Mouse (Mus musculus) midbrain, embryonic 14.5 days (tissue): ENCODE data around the gene Atp5j2. TPM values are rescaled to one million over a fixed set of nuclear protein-coding genes. Genes with fewer than 3 reads are reported as not detected.

Experiments used
- ATAC-seq: fragments of 200-750 bp; cut with Nextera tagmentation; 2 replicates; pipeline ENCODE4 v1.8.0; 2017; ENCODE audit warnings: moderate number of reproducible peaks, moderate library complexity; ENCODE audit not compliant: low FRiP score, low TSS enrichment
- DNase-seq: peaks from one replicate; pipeline ENCODE4 v3.0.0-alpha.2; 2015
- H3K27ac ChIP-seq: fragments of 300-500 bp; sonication (generic); replicated peaks from 2 replicates; pipeline ENCODE4 v1.5.1; 2014; ENCODE audit warnings: mild to moderate bottlenecking, low read depth, low read length, moderate library complexity
- H3K27me3 ChIP-seq: fragments of 300-500 bp; sonication (generic); 2 replicates; pipeline ENCODE4 v1.6.1; 2014; ENCODE audit warnings: low read length, control low read depth, mixed read lengths; ENCODE audit not compliant: control insufficient read depth, insufficient read depth
- H3K36me3 ChIP-seq: fragments of 300-500 bp; sonication (generic); 2 replicates; pipeline ENCODE4 v1.6.1; 2014; ENCODE audit warnings: low read length, control low read depth; ENCODE audit not compliant: control insufficient read depth, insufficient read depth
- H3K4me1 ChIP-seq: fragments of 300-500 bp; sonication (generic); 2 replicates; pipeline ENCODE4 v1.6.1; 2014; ENCODE audit warnings: mild to moderate bottlenecking, antibody characterized with exemption, low read length, control low read depth; ENCODE audit not compliant: control insufficient read depth, insufficient read depth
- H3K4me2 ChIP-seq: fragments of 300-500 bp; sonication (generic); 2 replicates; pipeline ENCODE4 v1.6.1; 2014; ENCODE audit warnings: mild to moderate bottlenecking, low read length, moderate library complexity
- H3K4me3 ChIP-seq: fragments of 300-500 bp; sonication (generic); replicated peaks from 2 replicates; pipeline ENCODE4 v1.5.1; 2014; ENCODE audit warnings: low read depth, low read length
- H3K9ac ChIP-seq: fragments of 300-500 bp; sonication (generic); replicated peaks from 2 replicates; pipeline ENCODE4 v1.6.1; 2014; ENCODE audit warnings: mild to moderate bottlenecking, low read length, moderate library complexity
- H3K9me3 ChIP-seq: fragments of 300-500 bp; sonication (generic); 2 replicates; pipeline ENCODE4 v1.6.1; 2016; ENCODE audit warnings: low read length, control low read depth, mixed read lengths; ENCODE audit not compliant: control insufficient read depth
- WGBS: fragments of 180-500 bp; shearing (Covaris S2); extraction: QIAGEN DNeasy Blood & Tissue Kit; methylation state at CpG from one replicate; pipeline ENCODE4 v1.1.7; 2014; 5-methylcytosine and 5-hydroxymethylcytosine counted together
- polyA plus RNA-seq: library from polyadenylated mRNA; unstranded; fragments of >200 nt; fragmentation: Nextera tagmentation; extraction: Ambion mirVana; gene quantifications from 2 replicates; pipeline ENCODE4 v1.2.1, GENCODE M21; 2014

The Atp5j2 gene
- polyA plus RNA-seq, 1 experiment from 2014 or later = 477 TPM

DNA sequence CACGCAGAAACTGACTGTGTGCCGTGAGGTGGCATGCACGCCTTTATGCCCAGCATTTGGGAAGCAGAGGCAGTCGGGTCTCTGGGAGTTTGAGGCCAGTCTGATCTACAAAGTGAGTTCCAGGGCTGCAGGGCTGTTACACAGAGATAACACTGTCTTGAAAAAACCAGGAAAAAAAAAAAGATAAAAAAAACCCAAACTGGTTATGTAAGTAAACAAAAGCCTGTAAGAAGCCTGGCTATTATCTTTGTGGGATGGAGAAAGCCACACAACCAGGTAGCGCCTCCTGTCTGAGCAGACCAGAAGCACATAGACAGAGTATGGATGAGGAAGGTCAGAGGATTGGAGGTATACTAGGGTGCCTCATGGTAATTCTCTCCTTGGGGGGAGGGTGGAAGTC, 39.2 kb downstream of the Atp5j2 start:
- no peak overlapping the region for H3K9ac ChIP-seq
- no peak overlapping the region for H3K4me3 ChIP-seq
- H3K4me2 ChIP-seq = no peak overlapping the region
- no peak overlapping the region for H3K27ac ChIP-seq
- 90% methylated on average over 5 of the region's 5 CpGs for WGBS
- ATAC-seq = no peak
- no peaks in the 10 kb centered on the region for H3K9me3 ChIP-seq
- no peak for DNase-seq
- H3K4me1 ChIP-seq = no peaks in the 10 kb centered on the region
- H3K36me3 ChIP-seq = peaks cover 91% of the 10 kb centered on the region
- H3K27me3 ChIP-seq = no peaks in the 10 kb centered on the region

DNA sequence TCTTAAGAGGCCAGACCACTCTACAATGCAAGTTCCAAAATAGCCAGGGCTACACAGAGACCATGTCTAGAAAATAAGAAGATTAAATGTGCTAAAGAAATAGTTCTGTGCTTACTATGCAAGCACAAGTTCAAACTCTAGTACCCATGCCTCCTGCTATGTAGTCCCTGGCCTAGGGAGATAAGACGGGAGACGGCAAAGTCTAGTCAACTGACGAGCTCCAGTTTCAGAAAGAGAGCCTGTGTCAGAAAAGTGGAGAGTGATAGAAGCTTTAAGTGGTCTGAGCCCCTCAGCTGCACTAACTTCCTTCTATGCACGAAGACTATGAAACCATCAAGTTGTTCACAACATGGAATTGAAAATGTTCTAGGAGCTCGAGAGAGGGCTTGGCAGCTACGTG, 42.6 kb downstream of the Atp5j2 start:
- H3K27ac ChIP-seq = no peak overlapping the region
- no peak overlapping the region for H3K9ac ChIP-seq
- no peaks in the 10 kb centered on the region for H3K9me3 ChIP-seq
- H3K4me1 ChIP-seq = no peaks in the 10 kb centered on the region
- no peak overlapping the region for H3K4me2 ChIP-seq
- H3K4me3 ChIP-seq = no peak overlapping the region
- H3K36me3 ChIP-seq = peaks cover 100% of the 10 kb centered on the region
- ATAC-seq = no peak
- no peak for DNase-seq
- 96% methylated on average over 6 of the region's 6 CpGs for WGBS
- no peaks in the 10 kb centered on the region for H3K27me3 ChIP-seq

DNA sequence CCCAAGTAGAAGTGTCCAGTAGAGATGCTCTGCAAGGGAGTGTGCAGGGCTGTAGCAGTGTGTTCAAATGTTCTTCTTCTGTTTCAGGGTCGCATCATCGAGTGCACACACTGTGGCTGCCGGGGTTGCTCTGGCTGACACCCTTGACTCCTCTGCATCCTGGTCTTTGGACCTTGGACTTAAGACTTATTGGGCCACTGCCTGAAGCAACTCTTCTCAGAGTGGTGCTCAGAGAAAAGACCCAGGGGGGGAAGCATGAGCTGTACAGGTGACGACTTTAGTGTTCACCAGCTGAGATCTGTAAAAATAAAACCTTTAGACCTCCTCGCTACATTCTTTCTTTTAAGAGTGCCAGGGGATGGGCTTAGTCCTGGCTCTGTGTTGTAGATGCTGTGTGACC, 44.1 kb downstream of the Atp5j2 start:
- Histone ChIP-seq H3K27ac (no peak overlapping the region), H3K9ac (no peak overlapping the region), H3K36me3 (peaks cover 100% of the 10 kb centered on the region), H3K4me1 (no peaks in the 10 kb centered on the region), H3K9me3 (no peaks in the 10 kb centered on the region), H3K27me3 (no peaks in the 10 kb centered on the region), H3K4me2 (no peak overlapping the region), H3K4me3 (no peak overlapping the region)
- no peak for ATAC-seq
- 94% methylated on average over 5 of the region's 5 CpGs for WGBS
- DNase-seq = no peak

DNA sequence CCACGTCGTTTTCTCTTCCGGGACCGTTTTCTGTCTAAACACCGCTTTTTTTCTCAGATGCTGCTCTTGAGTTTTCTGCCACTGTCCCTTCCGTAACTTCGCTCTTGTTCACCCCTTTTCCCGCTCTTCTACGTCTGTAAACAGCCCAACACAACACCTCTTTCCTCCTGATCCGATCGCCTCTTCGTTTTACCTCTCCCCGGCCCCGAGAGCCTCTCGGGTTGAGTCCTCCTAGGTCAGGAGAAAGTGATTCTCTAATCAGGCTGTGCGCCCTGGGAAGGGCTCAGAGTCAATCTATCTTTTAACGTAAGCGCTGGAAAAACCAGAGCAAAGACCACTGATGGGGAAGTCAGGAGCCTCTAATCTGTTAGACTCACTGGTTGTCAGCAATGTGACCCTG, 51.3 kb downstream of the Atp5j2 start:
- Histone ChIP-seq H3K9me3 (no peaks in the 10 kb centered on the region), H3K27me3 (no peaks in the 10 kb centered on the region), H3K36me3 (peaks cover 54% of the 10 kb centered on the region), H3K4me1 (peaks cover 12% of the 10 kb centered on the region), H3K27ac (peak overlapping the region; percentile 95), H3K9ac (peak overlapping the region; percentile 70), H3K4me2 (peak overlapping the region; percentile 71), H3K4me3 (peak overlapping the region; percentile 94)
- peak; percentile 4 for DNase-seq
- no peak for ATAC-seq
- under 1% methylated on average over 18 of the region's 18 CpGs for WGBS

DNA sequence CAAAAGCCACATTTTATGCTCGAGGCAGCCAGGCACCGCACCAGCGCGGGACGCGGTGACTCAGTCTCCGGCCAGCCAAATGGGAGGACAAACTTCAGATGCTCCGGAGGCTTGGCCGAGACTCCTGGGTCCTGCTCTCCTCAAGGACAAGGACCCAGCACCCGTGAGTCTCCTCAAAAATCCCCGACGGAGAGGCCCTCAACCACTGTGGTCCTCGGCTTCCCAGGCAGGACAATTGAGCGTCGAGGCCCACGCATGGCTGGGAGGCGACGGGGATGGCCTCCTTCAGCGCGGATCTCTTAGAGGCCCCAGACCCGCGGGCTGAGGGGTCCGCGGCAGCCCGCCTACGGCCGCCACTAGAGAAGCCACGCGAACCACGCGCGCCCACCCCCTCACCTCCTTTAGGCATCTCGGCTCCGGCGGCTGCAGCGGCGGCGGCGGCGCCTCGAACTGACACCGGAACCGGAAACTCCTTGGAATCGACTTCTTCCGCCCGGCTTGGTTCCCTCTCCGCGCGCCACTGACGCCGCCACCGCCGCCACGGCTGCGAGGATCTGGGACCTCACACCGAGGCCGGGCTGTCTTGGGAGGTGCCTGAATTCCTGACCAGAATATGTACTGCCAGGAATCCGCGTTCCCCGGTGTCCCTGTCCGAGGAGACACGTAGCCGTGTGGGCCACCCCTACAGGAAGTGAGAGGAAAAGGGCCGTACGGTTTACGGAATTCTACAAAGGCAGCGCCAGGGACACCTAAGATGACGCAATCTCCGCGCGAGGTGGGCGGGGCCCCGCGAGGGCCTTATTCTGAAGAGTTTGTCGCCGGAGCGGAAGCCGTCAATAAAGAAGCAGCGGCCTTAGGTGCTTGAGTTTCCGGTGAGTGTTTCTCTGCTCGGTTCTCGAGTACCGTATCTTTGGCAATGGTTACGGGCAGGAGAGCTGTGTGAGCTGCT, 52.0 kb downstream of the Atp5j2 start, which contains the start of the genes Pdap1 and Bud31:
Gene Pdap1 (minus strand): TSS at position 668 of the 949 bp plus-strand sequence.
Gene Bud31 (plus strand): TSS at position 792 of the 949 bp plus-strand sequence.
- peaks cover 53% of the 10 kb centered on the region for H3K36me3 ChIP-seq
- no peaks in the 10 kb centered on the region for H3K27me3 ChIP-seq
- H3K27ac ChIP-seq = peak within 1 kb of the TSS; percentile 95
- H3K4me1 ChIP-seq = peaks cover 12% of the 10 kb centered on the region
- H3K9me3 ChIP-seq = no peaks in the 10 kb centered on the region
- ATAC-seq = peak; percentile 95
- peak within 1 kb of the TSS; percentile 71 for H3K4me2 ChIP-seq
- H3K9ac ChIP-seq = peak within 1 kb of the TSS; percentile 70
- WGBS = under 1% methylated on average over 84 of the region's 84 CpGs
- peak; percentile 97 for DNase-seq
- peak within 1 kb of the TSS; percentile 94 for H3K4me3 ChIP-seq

DNA sequence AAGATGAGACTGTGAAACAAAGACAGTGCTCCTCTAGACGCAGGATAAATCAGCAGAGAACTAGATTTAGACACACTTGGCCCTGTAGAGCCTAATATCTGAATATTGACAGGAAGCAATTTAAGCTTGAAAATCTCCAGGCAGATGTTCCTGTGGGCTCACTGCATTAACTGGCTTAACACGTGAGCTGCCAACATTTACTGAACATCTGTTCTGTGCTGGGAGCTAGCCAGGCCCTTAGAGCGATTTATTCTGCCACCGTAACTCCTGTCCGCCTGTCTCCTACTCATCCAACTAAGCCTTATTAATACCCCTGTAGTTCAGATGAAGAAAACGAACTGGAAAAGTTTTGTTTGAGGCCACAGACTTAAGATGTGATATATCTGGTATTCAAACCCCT, 53.0 kb downstream of the Atp5j2 start:
- Histone ChIP-seq H3K9me3 (no peaks in the 10 kb centered on the region), H3K27ac (no peak overlapping the region), H3K9ac (peak overlapping the region; percentile 70), H3K27me3 (no peaks in the 10 kb centered on the region), H3K4me2 (peak overlapping the region; percentile 71), H3K36me3 (peaks cover 53% of the 10 kb centered on the region), H3K4me1 (peaks cover 12% of the 10 kb centered on the region), H3K4me3 (peak overlapping the region; percentile 94)
- WGBS = 14% methylated on average over 6 of the region's 6 CpGs
- no peak for ATAC-seq
- peak; percentile 13 for DNase-seq

Other genes with a start within 250 kb of the Atp5j2 start
- 42.8 and 44.9 TPM in 2 replicates for gene Smurf1, start 226.2 kb downstream of the Atp5j2 start, polyA plus RNA-seq
- not detected in 2 replicates for gene Gm4871, start 159.3 kb downstream of the Atp5j2 start, polyA plus RNA-seq
- gene 1700018F24Rik, start 149.1 kb downstream of the Atp5j2 start, polyA plus RNA-seq = not detected in 2 replicates
- gene Arpc1a, start 108.2 kb downstream of the Atp5j2 start, polyA plus RNA-seq = 268 and 288 TPM in 2 replicates
- gene Kpna7, start 108.0 kb downstream of the Atp5j2 start, polyA plus RNA-seq = not detected in 2 replicates
- gene Arpc1b, start 77.8 kb downstream of the Atp5j2 start, polyA plus RNA-seq = 23.9 and 39.4 TPM in 2 replicates
- gene Pdap1, start 51.8 kb downstream of the Atp5j2 start, polyA plus RNA-seq = 101 and 121 TPM in 2 replicates
- 196 and 205 TPM in 2 replicates for gene Bud31, start 51.7 kb downstream of the Atp5j2 start, polyA plus RNA-seq
- gene Ptcd1, start 25.0 kb downstream of the Atp5j2 start, polyA plus RNA-seq = 20.2 and 22.3 TPM in 2 replicates
- 29.1 and 35.1 TPM in 2 replicates for gene Cpsf4, start 24.8 kb downstream of the Atp5j2 start, polyA plus RNA-seq
- gene Zkscan14, start 9.8 kb upstream of the Atp5j2 start, polyA plus RNA-seq = 13.9 and 16.4 TPM in 2 replicates
- gene Zkscan5, start 12.5 kb upstream of the Atp5j2 start, polyA plus RNA-seq = 13.5 and 17.9 TPM in 2 replicates
- gene Zfp655, start 39.7 kb upstream of the Atp5j2 start, polyA plus RNA-seq = 41.6 and 44.4 TPM in 2 replicates
- 0.84 and 1.0 TPM in 2 replicates for gene Zscan25, start 88.4 kb upstream of the Atp5j2 start, polyA plus RNA-seq
- gene Cyp3a57, start 153.2 kb upstream of the Atp5j2 start, polyA plus RNA-seq = not detected in 2 replicates